Mouse (Mus musculus): Measurements from ENCODE around the gene Gabrb2. TPM values are rescaled to one million over a fixed set of nuclear protein-coding genes. Genes with fewer than 3 reads are reported as not detected.
A peak's percentile ranks its signal among the peaks of the same experiment; 100 is the strongest.

The Gabrb2 gene
- polyA plus RNA-seq (2014; fragmentation: Nextera tagmentation; extraction: Ambion mirVana) = 1.6 TPM in 2 replicates

GRCm38 (mm10) chr11:42418996-42419782 is at the start of gene Gabrb2:
Gabrb2 (plus strand) TSS chr11:42419757.
- Histone ChIP-seq H3K9ac (ENCODE audit: low read depth, low read length) (peak within 1 kb of the TSS; percentile 62), H3K4me2 (ENCODE audit: low read depth, low read length) (peak within 1 kb of the TSS; percentile 82), H3K9me3 (ENCODE audit: control insufficient read depth, low read length) (no peaks in the 10 kb centered on the region), H3K36me3 (ENCODE audit: control insufficient read depth, insufficient read depth, low read length) (no peaks in the 10 kb centered on the region), H3K27ac (replicated peaks; ENCODE audit: low read depth, low read length) (no peak within 1 kb of the TSS), H3K27me3 (replicated peaks; ENCODE audit: control insufficient read depth, insufficient read depth, low read length) (peaks cover 6% of the 10 kb centered on the region), H3K4me3 (ENCODE audit: low read depth, low read length) (peak within 1 kb of the TSS; percentile 45), H3K4me1 (ENCODE audit: control insufficient read depth, insufficient read depth, low read length) (no peaks in the 10 kb centered on the region)
- WGBS = 28% methylated on average over 17 of the region's 20 CpGs
- DNase-seq (ENCODE audit: low spot score) (no peak), ATAC-seq (ENCODE audit: low read depth) (no peak)

- H3K4me2 ChIP-seq (ENCODE audit: low read depth, low read length) = no peak overlapping the region
- no peaks in the 10 kb centered on the region for H3K27me3 ChIP-seq (replicated peaks; ENCODE audit: control insufficient read depth, insufficient read depth, low read length)
- H3K4me1 ChIP-seq (ENCODE audit: control insufficient read depth, insufficient read depth, low read length) = no peaks in the 10 kb centered on the region
- no peaks in the 10 kb centered on the region for H3K36me3 ChIP-seq (ENCODE audit: control insufficient read depth, insufficient read depth, low read length)
- H3K4me3 ChIP-seq (ENCODE audit: low read depth, low read length) = no peak overlapping the region
- no peak overlapping the region for H3K9ac ChIP-seq (ENCODE audit: low read depth, low read length)
- WGBS = 66% methylated on average over 2 of the region's 2 CpGs
- ATAC-seq (ENCODE audit: low read depth) = no peak
- H3K9me3 ChIP-seq (ENCODE audit: control insufficient read depth, low read length) = no peaks in the 10 kb centered on the region
- no peak for DNase-seq (ENCODE audit: low spot score)
- H3K27ac ChIP-seq (replicated peaks; ENCODE audit: low read depth, low read length) = no peak overlapping the region
These were observed 40.6 kb upstream of the Gabrb2 start for GRCm38 (mm10) chr11:42378983-42379382.

- Histone ChIP-seq H3K9me3 (ENCODE audit: control insufficient read depth, low read length) (no peaks in the 10 kb centered on the region), H3K36me3 (ENCODE audit: control insufficient read depth, insufficient read depth, low read length) (no peaks in the 10 kb centered on the region), H3K27me3 (replicated peaks; ENCODE audit: control insufficient read depth, insufficient read depth, low read length) (no peaks in the 10 kb centered on the region), H3K4me3 (ENCODE audit: low read depth, low read length) (no peak overlapping the region), H3K27ac (replicated peaks; ENCODE audit: low read depth, low read length) (no peak overlapping the region), H3K4me2 (ENCODE audit: low read depth, low read length) (no peak overlapping the region), H3K4me1 (ENCODE audit: control insufficient read depth, insufficient read depth, low read length) (no peaks in the 10 kb centered on the region), H3K9ac (ENCODE audit: low read depth, low read length) (no peak overlapping the region)
- peak; percentile 53 for DNase-seq (ENCODE audit: low spot score)
- ATAC-seq (ENCODE audit: low read depth) = peak; percentile 50; the same call in 1 of the 2 replicates
- 67% methylated on average over 4 of the region's 4 CpGs for WGBS
These were observed 33.1 kb upstream of the Gabrb2 start for GRCm38 (mm10) chr11:42386486-42386885.

GRCm38 (mm10) chr11:42390682-42391290 is 28.8 kb upstream of the Gabrb2 start:
- Histone ChIP-seq H3K9me3 (ENCODE audit: control insufficient read depth, low read length) (no peaks in the 10 kb centered on the region), H3K4me2 (ENCODE audit: low read depth, low read length) (no peak overlapping the region), H3K4me3 (ENCODE audit: low read depth, low read length) (no peak overlapping the region), H3K4me1 (ENCODE audit: control insufficient read depth, insufficient read depth, low read length) (no peaks in the 10 kb centered on the region), H3K27me3 (replicated peaks; ENCODE audit: control insufficient read depth, insufficient read depth, low read length) (no peaks in the 10 kb centered on the region), H3K36me3 (ENCODE audit: control insufficient read depth, insufficient read depth, low read length) (no peaks in the 10 kb centered on the region), H3K9ac (ENCODE audit: low read depth, low read length) (no peak overlapping the region), H3K27ac (replicated peaks; ENCODE audit: low read depth, low read length) (no peak overlapping the region)
- DNase-seq (ENCODE audit: low spot score) (no peak), ATAC-seq (ENCODE audit: low read depth) (no peak)
- 72% methylated on average over 3 of the region's 3 CpGs for WGBS

DNA sequence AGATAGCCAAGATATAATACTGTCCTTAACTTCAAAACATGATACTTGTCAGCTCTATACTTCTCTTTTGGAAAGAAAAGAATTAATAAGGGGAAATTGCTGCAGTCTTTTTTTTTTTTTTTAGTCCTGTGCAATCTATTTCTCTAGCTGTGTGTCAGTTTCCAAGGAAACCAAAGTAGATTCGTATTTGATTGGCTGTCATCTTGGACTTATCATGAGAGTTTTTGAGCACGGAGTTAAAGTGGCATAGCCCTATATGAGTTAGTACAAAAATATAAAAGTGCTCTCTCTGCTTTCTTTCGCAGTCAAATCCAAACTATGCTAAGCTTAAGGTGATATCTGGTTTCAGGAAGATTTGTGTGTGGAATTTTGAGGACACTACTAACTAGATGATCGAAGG is 26.1 kb upstream of the Gabrb2 start:
- H3K4me1 ChIP-seq (ENCODE audit: control insufficient read depth, insufficient read depth, low read length) = no peaks in the 10 kb centered on the region
- H3K27ac ChIP-seq (replicated peaks; ENCODE audit: low read depth, low read length) = no peak overlapping the region
- no peak overlapping the region for H3K4me3 ChIP-seq (ENCODE audit: low read depth, low read length)
- no peaks in the 10 kb centered on the region for H3K27me3 ChIP-seq (replicated peaks; ENCODE audit: control insufficient read depth, insufficient read depth, low read length)
- WGBS = 77% methylated on average over 4 of the region's 4 CpGs
- ATAC-seq (ENCODE audit: low read depth) (no peak), DNase-seq (ENCODE audit: low spot score) (no peak)
- no peaks in the 10 kb centered on the region for H3K36me3 ChIP-seq (ENCODE audit: control insufficient read depth, insufficient read depth, low read length)
- no peaks in the 10 kb centered on the region for H3K9me3 ChIP-seq (ENCODE audit: control insufficient read depth, low read length)
- H3K4me2 ChIP-seq (ENCODE audit: low read depth, low read length) = no peak overlapping the region
- H3K9ac ChIP-seq (ENCODE audit: low read depth, low read length) = no peak overlapping the region

GRCm38 (mm10) chr11:42419791-42420633 is 455 bp downstream of the Gabrb2 start:
- H3K9me3 ChIP-seq (ENCODE audit: control insufficient read depth, low read length) = no peaks in the 10 kb centered on the region
- no peak overlapping the region for H3K27ac ChIP-seq (replicated peaks; ENCODE audit: low read depth, low read length)
- H3K36me3 ChIP-seq (ENCODE audit: control insufficient read depth, insufficient read depth, low read length) = no peaks in the 10 kb centered on the region
- H3K4me2 ChIP-seq (ENCODE audit: low read depth, low read length) = peak overlapping the region; percentile 82
- peak overlapping the region; percentile 45 for H3K4me3 ChIP-seq (ENCODE audit: low read depth, low read length)
- peaks cover 6% of the 10 kb centered on the region for H3K27me3 ChIP-seq (replicated peaks; ENCODE audit: control insufficient read depth, insufficient read depth, low read length)
- WGBS = 2% methylated on average over 12 of the region's 40 CpGs
- peak overlapping the region; percentile 62 for H3K9ac ChIP-seq (ENCODE audit: low read depth, low read length)
- DNase-seq (ENCODE audit: low spot score) (no peak), ATAC-seq (ENCODE audit: low read depth) (peak; percentile 75; the same call in 1 of the 2 replicates)
- no peaks in the 10 kb centered on the region for H3K4me1 ChIP-seq (ENCODE audit: control insufficient read depth, insufficient read depth, low read length)

DNA sequence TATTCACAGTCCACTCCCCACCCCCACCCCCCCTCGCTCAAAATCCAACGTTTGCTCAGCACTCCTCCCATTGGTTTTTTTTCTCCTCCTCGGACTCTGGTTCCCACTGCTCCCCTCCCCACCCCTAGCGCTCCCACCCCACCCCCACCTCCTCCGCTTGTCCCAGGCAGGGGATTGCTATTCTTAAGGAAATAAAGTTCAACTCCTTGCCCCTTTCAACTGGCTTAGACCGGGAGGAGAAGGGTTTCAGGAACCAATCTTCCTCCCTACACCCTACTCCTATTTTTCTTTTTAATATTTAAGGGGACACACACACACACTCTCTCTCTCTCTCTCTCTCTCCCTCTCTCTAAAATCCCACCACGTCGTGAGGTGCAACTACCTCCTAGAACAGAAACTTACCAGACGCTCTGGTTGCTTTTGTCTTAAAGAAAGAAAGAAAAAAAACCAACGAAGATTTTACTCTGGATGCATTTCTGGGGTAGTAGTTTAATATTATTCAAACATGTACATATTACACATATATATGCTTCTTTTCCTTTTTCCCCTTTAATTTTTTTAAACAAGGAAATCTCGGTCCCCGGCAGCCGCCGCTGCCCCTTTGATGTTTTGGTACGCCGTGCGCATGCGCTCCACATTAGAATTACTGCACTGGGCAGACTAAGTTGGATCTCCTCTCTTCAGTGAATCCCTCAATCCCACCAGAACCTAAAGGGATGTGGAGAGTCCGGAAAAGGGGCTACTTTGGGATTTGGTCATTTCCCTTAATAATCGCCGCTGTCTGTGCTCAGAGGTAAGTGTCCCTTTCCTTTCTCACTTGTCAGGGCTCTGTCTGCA is 1.3 kb downstream of the Gabrb2 start:
- Histone ChIP-seq H3K4me3 (ENCODE audit: low read depth, low read length) (peak overlapping the region; percentile 45), H3K27ac (replicated peaks; ENCODE audit: low read depth, low read length) (no peak overlapping the region), H3K4me2 (ENCODE audit: low read depth, low read length) (peak overlapping the region; percentile 82), H3K9ac (ENCODE audit: low read depth, low read length) (peak overlapping the region; percentile 62), H3K27me3 (replicated peaks; ENCODE audit: control insufficient read depth, insufficient read depth, low read length) (peaks cover 6% of the 10 kb centered on the region), H3K4me1 (ENCODE audit: control insufficient read depth, insufficient read depth, low read length) (no peaks in the 10 kb centered on the region), H3K36me3 (ENCODE audit: control insufficient read depth, insufficient read depth, low read length) (no peaks in the 10 kb centered on the region), H3K9me3 (ENCODE audit: control insufficient read depth, low read length) (no peaks in the 10 kb centered on the region)
- under 1% methylated on average over 21 of the region's 21 CpGs for WGBS
- DNase-seq (ENCODE audit: low spot score) (peak; percentile 66), ATAC-seq (ENCODE audit: low read depth) (0 out of 2 replicates have a peak, but pooled peaks have one; percentile 37)

- H3K4me2 ChIP-seq (ENCODE audit: low read depth, low read length) = no peak overlapping the region
- H3K9me3 ChIP-seq (ENCODE audit: control insufficient read depth, low read length) = no peaks in the 10 kb centered on the region
- no peak overlapping the region for H3K27ac ChIP-seq (replicated peaks; ENCODE audit: low read depth, low read length)
- no peaks in the 10 kb centered on the region for H3K36me3 ChIP-seq (ENCODE audit: control insufficient read depth, insufficient read depth, low read length)
- peaks cover 6% of the 10 kb centered on the region for H3K27me3 ChIP-seq (replicated peaks; ENCODE audit: control insufficient read depth, insufficient read depth, low read length)
- DNase-seq (ENCODE audit: low spot score) = peak; percentile 33
- H3K4me3 ChIP-seq (ENCODE audit: low read depth, low read length) = no peak overlapping the region
- H3K4me1 ChIP-seq (ENCODE audit: control insufficient read depth, insufficient read depth, low read length) = no peaks in the 10 kb centered on the region
- no peak overlapping the region for H3K9ac ChIP-seq (ENCODE audit: low read depth, low read length)
- ATAC-seq (ENCODE audit: low read depth) = no peak
- 0% methylated on average over 3 of the region's 3 CpGs for WGBS
These were observed 3.7 kb downstream of the Gabrb2 start for GRCm38 (mm10) chr11:42423231-42423630.

All from embryonic facial prominence, embryonic 14.5 days (tissue).